Mouse (Mus musculus): ENCODE data around the gene Inka1. TPM values are rescaled to one million over a fixed set of nuclear protein-coding genes. Genes with fewer than 3 reads are reported as not detected.

The Inka1 gene
- total and polyA plus RNA-seq, 3 experiments = 4.8 to 12.6 (median 8.3) TPM

DNA sequence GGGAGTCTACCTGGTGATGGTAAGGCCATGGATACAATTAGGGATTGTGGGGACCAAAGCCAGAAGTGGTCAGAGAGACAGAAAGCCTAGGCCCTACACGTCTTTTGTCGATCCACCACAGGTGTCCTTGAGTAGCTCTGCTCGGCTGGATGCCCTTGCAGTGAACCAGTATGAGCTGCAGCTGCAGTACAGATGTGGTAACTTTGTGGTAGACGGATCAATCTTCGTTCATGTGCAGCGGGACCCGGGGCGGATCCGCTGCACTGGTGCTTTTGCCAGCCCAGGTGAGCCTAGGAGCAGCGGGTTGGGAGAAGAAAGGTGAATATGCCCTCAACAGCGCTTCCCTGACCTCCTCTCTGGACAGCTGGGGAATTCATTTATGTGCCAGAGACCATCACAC, 7.3 kb upstream of the Inka1 start:
- 92% methylated on average over 11 of the region's 11 CpGs for WGBS

DNA sequence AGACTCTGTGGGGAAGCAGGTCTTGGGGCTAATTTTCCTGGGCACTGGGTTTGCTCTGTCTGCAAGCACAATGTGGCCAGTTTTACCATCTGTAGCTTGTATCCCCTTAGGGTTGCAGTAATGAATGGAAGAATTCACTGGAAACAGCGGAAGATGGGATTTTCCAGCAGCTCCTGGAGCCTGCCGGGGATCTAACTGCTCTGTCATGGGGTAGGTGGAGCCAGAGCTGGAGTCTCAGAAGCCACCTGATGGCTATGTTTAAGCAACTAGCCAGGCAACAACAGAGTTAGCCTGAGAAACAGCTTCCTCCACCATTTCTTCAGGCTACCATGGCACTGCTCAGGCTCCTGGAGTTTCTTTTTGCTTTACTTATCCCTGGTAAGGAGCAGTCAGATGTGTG, 6.5 kb upstream of the Inka1 start, which contains the start of gene Cdhr4:
Cdhr4 (plus strand) TSS at position 301 of the 400 bp plus-strand sequence.
- Histone ChIP-seq H3K4me1 (ENCODE audit: control insufficient read depth, insufficient read depth, low read length) (no peaks in the 10 kb centered on the region; the same call in 1 of the 2 replicates), H3K4me3 (no peak within 1 kb of the TSS), H3K79me2 (replicated peaks; ENCODE audit: control insufficient read depth, insufficient read depth, low read length) (no peaks in the 10 kb centered on the region), H3K36me3 (ENCODE audit: control insufficient read depth, insufficient read depth, low read length) (no peaks in the 10 kb centered on the region), H3K27me3 (ENCODE audit: control insufficient read depth, insufficient read depth, low read length) (no peaks in the 10 kb centered on the region), H3K27ac (no peak within 1 kb of the TSS), H3K9ac (ENCODE audit: low read depth, low read length) (no peak within 1 kb of the TSS)
- no peak for DNase-seq
- intact Hi-C loops (cut with DNase I) = no loop called here
- TF ChIP-seq POLR2A (IDR thresholded peaks at IDR 0.05; ENCODE audit: insufficient read depth, low read depth, low read length) (no peak), EP300 (IDR thresholded peaks at IDR 0.05; ENCODE audit: insufficient read depth, low read depth, low read length) (no peak), CTCF (IDR thresholded peaks at IDR 0.05) (no peak)
- 73% methylated on average over 2 of the region's 2 CpGs for WGBS

More for the DNA sequence above, 7.3 kb upstream of the Inka1 start:
- intact Hi-C loops (cut with DNase I) = no loop called here
- Histone ChIP-seq H3K4me1 (ENCODE audit: control insufficient read depth, insufficient read depth, low read length) (no peaks in the 10 kb centered on the region), H3K27ac (no peak overlapping the region), H3K9ac (ENCODE audit: low read depth, low read length) (no peak overlapping the region), H3K4me3 (no peak overlapping the region), H3K36me3 (ENCODE audit: control insufficient read depth, insufficient read depth, low read length) (no peaks in the 10 kb centered on the region), H3K27me3 (ENCODE audit: control insufficient read depth, insufficient read depth, low read length) (no peaks in the 10 kb centered on the region), H3K79me2 (replicated peaks; ENCODE audit: control insufficient read depth, insufficient read depth, low read length) (no peaks in the 10 kb centered on the region)
- no peak for TF ChIP-seq CTCF (IDR thresholded peaks at IDR 0.05)
- TF ChIP-seq EP300 (IDR thresholded peaks at IDR 0.05; ENCODE audit: insufficient read depth, low read depth, low read length) = no peak
- TF ChIP-seq POLR2A (IDR thresholded peaks at IDR 0.05; ENCODE audit: insufficient read depth, low read depth, low read length) = no peak
- no peak for DNase-seq

DNA sequence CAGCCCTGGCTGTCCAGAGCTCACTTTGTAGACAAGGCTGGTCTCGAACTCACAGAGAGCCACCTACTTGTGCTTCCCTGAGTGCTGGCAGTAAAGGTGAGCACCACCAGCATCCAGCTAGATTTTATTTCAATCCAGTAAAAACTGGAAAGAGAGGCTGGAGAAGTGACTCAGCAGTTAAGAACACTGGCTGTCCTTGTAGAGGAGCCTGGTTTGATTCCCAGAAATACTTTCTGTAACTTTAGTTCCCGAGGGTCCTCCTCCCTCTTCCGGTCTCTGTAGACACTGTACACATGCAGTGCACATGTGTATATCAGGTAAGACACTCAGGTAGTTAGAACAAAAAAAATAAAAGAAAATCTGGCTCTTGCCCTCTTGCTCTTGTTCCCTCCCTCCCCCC, 2.3 kb upstream of the Inka1 start:
- H3K27me3 ChIP-seq (ENCODE audit: control insufficient read depth, insufficient read depth, low read length) = no peaks in the 10 kb centered on the region
- no peak overlapping the region for H3K9ac ChIP-seq (ENCODE audit: low read depth, low read length)
- intact Hi-C loops (cut with DNase I) = loop anchor here (2.0 kb wide), 2 partner anchors 65 to 83 kb away; partner anchors contain the start of gene Amigo3
- peaks cover 3% of the 10 kb centered on the region for H3K4me1 ChIP-seq (ENCODE audit: control insufficient read depth, insufficient read depth, low read length)
- no peaks in the 10 kb centered on the region; the same call in 1 of the 2 replicates for H3K36me3 ChIP-seq (ENCODE audit: control insufficient read depth, insufficient read depth, low read length)
- no peak overlapping the region for H3K27ac ChIP-seq
- H3K79me2 ChIP-seq (replicated peaks; ENCODE audit: control insufficient read depth, insufficient read depth, low read length) = no peaks in the 10 kb centered on the region
- WGBS = 50% methylated on average over 3 of the region's 3 CpGs
- no peak overlapping the region for H3K4me3 ChIP-seq
- TF ChIP-seq CTCF (IDR thresholded peaks at IDR 0.05) (no peak), POLR2A (IDR thresholded peaks at IDR 0.05; ENCODE audit: insufficient read depth, low read depth, low read length) (no peak), EP300 (IDR thresholded peaks at IDR 0.05; ENCODE audit: insufficient read depth, low read depth, low read length) (no peak)
- DNase-seq = no peak

DNA sequence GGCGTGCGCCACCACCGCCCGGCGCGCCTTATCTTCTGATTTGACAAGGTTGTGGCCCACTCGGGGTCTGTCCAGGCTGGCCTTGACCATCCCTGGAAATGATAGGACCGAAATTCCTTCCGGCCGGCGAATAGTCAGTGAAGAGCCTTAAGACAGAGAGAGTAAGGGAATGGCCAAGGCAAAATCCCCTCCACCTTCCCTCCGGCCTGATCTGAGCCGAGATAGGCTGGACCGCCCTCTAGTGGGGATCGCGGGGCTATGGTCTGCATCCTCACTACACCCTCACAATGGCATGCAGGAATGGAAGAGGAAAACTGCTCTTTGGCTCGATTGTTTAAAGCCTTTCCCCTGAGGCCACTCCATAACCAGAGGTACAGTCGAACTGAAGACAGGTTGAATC, 697 bp upstream of the Inka1 start:
- intact Hi-C loops (cut with DNase I) = loop anchor here (1.0 to 2.0 kb wide), 3 partner anchors 23 to 82 kb away; partner anchors contain the start of gene Amigo3
- WGBS = 2% methylated on average over 18 of the region's 18 CpGs

DNA sequence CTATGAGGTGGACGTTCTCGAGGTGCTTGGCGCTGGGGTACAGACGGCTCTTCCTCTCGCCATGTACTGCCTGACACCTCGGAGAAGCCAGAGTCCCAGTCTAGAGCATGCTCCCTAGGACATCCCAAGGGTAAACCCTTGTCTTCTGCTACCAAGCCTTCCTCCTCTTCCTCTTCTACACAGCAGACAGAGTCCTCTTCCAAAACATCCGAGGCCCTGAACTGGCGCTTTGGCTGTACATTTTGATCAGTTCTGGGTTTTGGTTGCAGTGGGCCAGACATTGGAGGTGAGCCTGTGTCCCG, 974 bp downstream of the Inka1 start:
- Histone ChIP-seq H3K9ac (ENCODE audit: low read depth, low read length) (peak overlapping the region; percentile 81), H3K79me2 (replicated peaks; ENCODE audit: control insufficient read depth, insufficient read depth, low read length) (no peaks in the 10 kb centered on the region), H3K27me3 (ENCODE audit: control insufficient read depth, insufficient read depth, low read length) (no peaks in the 10 kb centered on the region), H3K36me3 (ENCODE audit: control insufficient read depth, insufficient read depth, low read length) (no peaks in the 10 kb centered on the region; the same call in 1 of the 2 replicates), H3K4me3 (peak overlapping the region; percentile 94), H3K4me1 (ENCODE audit: control insufficient read depth, insufficient read depth, low read length) (peaks cover 22% of the 10 kb centered on the region), H3K27ac (peak overlapping the region; percentile 97)
- WGBS = 38% methylated on average over 9 of the region's 9 CpGs
- TF ChIP-seq POLR2A (IDR thresholded peaks at IDR 0.05; ENCODE audit: insufficient read depth, low read depth, low read length) = no peak
- TF ChIP-seq CTCF (IDR thresholded peaks at IDR 0.05) = no peak
- TF ChIP-seq EP300 (IDR thresholded peaks at IDR 0.05; ENCODE audit: insufficient read depth, low read depth, low read length) = no peak
- DNase-seq = peak; percentile 41 to 53
- intact Hi-C loops (cut with DNase I) = no loop called here

More for the DNA sequence above, 697 bp upstream of the Inka1 start:
- Histone ChIP-seq H3K36me3 (ENCODE audit: control insufficient read depth, insufficient read depth, low read length) (no peaks in the 10 kb centered on the region; the same call in 1 of the 2 replicates), H3K79me2 (replicated peaks; ENCODE audit: control insufficient read depth, insufficient read depth, low read length) (no peaks in the 10 kb centered on the region), H3K4me1 (ENCODE audit: control insufficient read depth, insufficient read depth, low read length) (peaks cover 12% of the 10 kb centered on the region), H3K27me3 (ENCODE audit: control insufficient read depth, insufficient read depth, low read length) (no peaks in the 10 kb centered on the region), H3K27ac (peak overlapping the region; percentile 97), H3K4me3 (peak overlapping the region; percentile 94), H3K9ac (ENCODE audit: low read depth, low read length) (no peak overlapping the region)
- peak; percentile 87 for DNase-seq
- TF ChIP-seq CTCF (IDR thresholded peaks at IDR 0.05) (peak; percentile 90), POLR2A (IDR thresholded peaks at IDR 0.05; ENCODE audit: insufficient read depth, low read depth, low read length) (0 out of 2 replicates have a peak, but pooled peaks have one; percentile 13), EP300 (IDR thresholded peaks at IDR 0.05; ENCODE audit: insufficient read depth, low read depth, low read length) (peak; percentile 98)

DNA sequence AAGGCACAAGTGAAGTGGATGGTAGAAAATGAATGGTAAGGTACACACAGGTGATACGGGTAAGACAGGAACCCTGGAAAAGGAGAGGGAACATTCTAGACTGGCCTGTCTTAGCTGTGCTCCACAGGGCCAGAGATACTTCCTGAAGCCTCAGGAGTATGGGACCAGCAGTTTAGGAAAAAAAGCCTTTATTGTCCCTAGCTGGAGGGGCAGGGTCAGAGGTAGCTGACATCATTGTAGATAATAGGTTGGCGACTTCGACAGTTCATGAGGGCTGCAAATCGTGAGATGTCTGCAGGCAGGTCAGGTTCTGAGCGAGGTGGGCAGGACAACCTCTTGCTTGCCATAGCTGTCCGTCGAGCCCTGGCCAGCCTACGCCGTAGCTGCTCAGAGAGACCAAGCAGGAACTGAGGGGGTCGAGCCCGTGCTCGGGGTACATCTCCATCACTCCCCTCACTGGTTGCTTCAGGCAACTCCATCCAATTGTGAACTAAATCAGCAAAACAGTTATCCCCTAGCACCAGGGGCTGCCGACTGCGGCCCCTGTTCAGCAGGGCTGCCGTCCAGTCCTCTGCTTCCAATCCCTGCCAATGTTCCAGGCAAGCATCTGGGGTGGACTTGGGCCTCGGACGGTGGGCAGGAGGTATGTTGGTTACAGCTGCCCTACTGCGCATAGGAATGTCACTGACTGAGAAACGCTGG, 1.5 kb downstream of the Inka1 start:
- H3K27me3 ChIP-seq (ENCODE audit: control insufficient read depth, insufficient read depth, low read length) = no peaks in the 10 kb centered on the region
- H3K9ac ChIP-seq (ENCODE audit: low read depth, low read length) = peak overlapping the region; percentile 81
- peak overlapping the region; percentile 94 for H3K4me3 ChIP-seq
- peaks cover 23% of the 10 kb centered on the region for H3K4me1 ChIP-seq (ENCODE audit: control insufficient read depth, insufficient read depth, low read length)
- no peaks in the 10 kb centered on the region; the same call in 1 of the 2 replicates for H3K36me3 ChIP-seq (ENCODE audit: control insufficient read depth, insufficient read depth, low read length)
- intact Hi-C loops (cut with DNase I) = no loop called here
- TF ChIP-seq CTCF (IDR thresholded peaks at IDR 0.05) (no peak), EP300 (IDR thresholded peaks at IDR 0.05; ENCODE audit: insufficient read depth, low read depth, low read length) (no peak), POLR2A (IDR thresholded peaks at IDR 0.05; ENCODE audit: insufficient read depth, low read depth, low read length) (no peak)
- 30% methylated on average over 19 of the region's 19 CpGs for WGBS
- peak overlapping the region; percentile 97 for H3K27ac ChIP-seq
- H3K79me2 ChIP-seq (replicated peaks; ENCODE audit: control insufficient read depth, insufficient read depth, low read length) = no peaks in the 10 kb centered on the region
- DNase-seq = peak in 1 of 2 experiments; percentile 59

Measured in heart, adult 2 months (tissue).